Mouse (Mus musculus): Measurements from ENCODE around the gene Paics.
A peak's percentile ranks its signal among the peaks of the same experiment; 100 is the strongest.

- TF ChIP-seq CTCF (IDR thresholded peaks at IDR 0.05; ENCODE audit: low read depth): 0 out of 2 replicates have a peak, but pooled peaks have one; percentile 13
- TF ChIP-seq EP300 (IDR thresholded peaks at IDR 0.05; ENCODE audit: low read depth): peak; percentile 32
Observed at GRCm38 (mm10) chr5:76951106-76952027, at the start of gene Paics, which contains the start of gene Ppat.
